Mouse (Mus musculus) heart, postnatal 25 days (tissue): ENCODE data around the gene Nxf2. TPM values are rescaled to one million over a fixed set of nuclear protein-coding genes. Genes with fewer than 3 reads are reported as not detected.

Experiments used
- total RNA-seq, 2 experiments: library from RNA; stranded (reverse); gene quantifications; 2 replicates each; pipeline ENCODE4 v1.2.3; 2021

Nxf2 gene
- total RNA-seq, 2 experiments from 2014 or later: not detected

Other genes starting within 250 kb of the Nxf2 start
- gene Armcx1, start 246.8 kb downstream of the Nxf2 start, total RNA-seq: 1 to 10 TPM; 5.2 to 5.5 TPM
- 1 to 10 TPM in 1 of 2 experiments, under 1 TPM in 1; 0.60 to 1.3 TPM for gene Armcx6, start 213.3 kb downstream of the Nxf2 start, total RNA-seq
- gene Armcx3, start 208.2 kb downstream of the Nxf2 start, total RNA-seq: 10 to 100 TPM; 21.0 to 23.4 TPM
- gene Armcx2, start 155.5 kb downstream of the Nxf2 start, total RNA-seq: 1 to 10 TPM; 8.1 to 8.8 TPM
- 1 to 10 TPM; 3.7 to 6.6 TPM for gene Zmat1, start 44.5 kb upstream of the Nxf2 start, total RNA-seq
- not detected for gene Gm15023, start 212.9 kb upstream of the Nxf2 start, total RNA-seq
- not detected for gene Tceal6, start 245.9 kb upstream of the Nxf2 start, total RNA-seq